Mouse (Mus musculus): ENCODE data around the gene Cd300c2. TPM values are rescaled to one million over a fixed set of nuclear protein-coding genes. Genes with fewer than 3 reads are reported as not detected.
"Not testable (repeated sequence)": the region's sequence is repeated elsewhere in the genome, so short reads cannot be mapped to it uniquely, and the experiment has no call there.

Cd300c2 gene
- 10 to 100 TPM in 1 of 4 experiments, 1 to 10 TPM in 3; 3.7 to 11.4 (median 7.5) TPM for total RNA-seq (2022)

- no peak for DNase-seq
These were observed at the start of gene Cd300c2 for GRCm38 (mm10) chr11:115001474-115002040. Cd300c2 (minus strand) TSS chr11:115001880.

GRCm38 (mm10) chr11:115049282-115049895, 47.7 kb upstream of the Cd300c2 start:
- DNase-seq: no peak

GRCm38 (mm10) chr11:115048259-115048658, 46.6 kb upstream of the Cd300c2 start, which contains the start of gene Cd300ld3:
Cd300ld3 (minus strand) TSS chr11:115048409.
- no peak for DNase-seq

- DNase-seq: not testable (repeated sequence)
These were observed 36.0 kb upstream of the Cd300c2 start, which contains the start of gene Cd300ld5 for GRCm38 (mm10) chr11:115037669-115038068. Cd300ld5 (minus strand) TSS chr11:115037769.

- DNase-seq: not testable (repeated sequence)
These were observed 25.2 kb upstream of the Cd300c2 start, which contains the start of gene Cd300ld4 for GRCm38 (mm10) chr11:115026912-115027311. Cd300ld4 (minus strand) TSS chr11:115027012.

GRCm38 (mm10) chr11:115016093-115016492, 14.4 kb upstream of the Cd300c2 start, which contains the start of gene Cd300ld2:
Cd300ld2 (minus strand) TSS chr11:115016193.
- DNase-seq: not testable (repeated sequence)

- no peak for DNase-seq
These were observed 2.4 kb upstream of the Cd300c2 start for GRCm38 (mm10) chr11:115004070-115004469.

GRCm38 (mm10) chr11:114989793-114990192, 11.9 kb downstream of the Cd300c2 start, which contains the start of gene Cd300ld:
Cd300ld (minus strand) TSS chr11:114989922.
- no peak for DNase-seq

GRCm38 (mm10) chr11:114981866-114982265, 19.8 kb downstream of the Cd300c2 start:
- DNase-seq: no peak

- DNase-seq: no peak
These were observed 29.0 kb downstream of the Cd300c2 start for GRCm38 (mm10) chr11:114972726-114973125.

GRCm38 (mm10) chr11:114968752-114969207, 32.9 kb downstream of the Cd300c2 start, which contains the start of gene Cd300c:
Cd300c (minus strand) TSS chr11:114969157.
- DNase-seq: no peak

GRCm38 (mm10) chr11:114965182-114965828, 36.4 kb downstream of the Cd300c2 start:
- peak; percentile 17 for DNase-seq

- no peak for DNase-seq
These were observed 41.3 kb downstream of the Cd300c2 start for GRCm38 (mm10) chr11:114960369-114960768.

Other genes starting within 250 kb of the Cd300c2 start
- 1 to 10 TPM in 1 of 4 experiments, under 1 TPM in 3; 0.38 to 1.3 (median 0.76) TPM for gene Kif19a, start 236.5 kb downstream of the Cd300c2 start, total RNA-seq (2022)
- gene Btbd17, start 205.9 kb downstream of the Cd300c2 start, total RNA-seq (2022): not detected
- gene Gpr142, start 203.0 kb downstream of the Cd300c2 start, total RNA-seq (2022): not detected
- gene Gprc5c, start 150.7 kb downstream of the Cd300c2 start, total RNA-seq (2022): 1 to 10 TPM; 4.3 to 7.7 (median 4.6) TPM
- 1 to 10 TPM; 1.1 to 3.9 (median 3.3) TPM for gene Cd300a, start 111.8 kb downstream of the Cd300c2 start, total RNA-seq (2022)
- 1 to 10 TPM; 1.3 to 3.1 (median 1.7) TPM for gene Cd300lb, start 67.5 kb downstream of the Cd300c2 start, total RNA-seq (2022)
- gene Cd300c, start 32.7 kb downstream of the Cd300c2 start, total RNA-seq (2022): not detected
- gene Cd300ld, start 12.0 kb downstream of the Cd300c2 start, total RNA-seq (2022): 1 to 10 TPM; 1.6 to 3.1 (median 2.1) TPM
- gene Cd300ld2, start 14.3 kb upstream of the Cd300c2 start, total RNA-seq (2022): 1 to 10 TPM in 1 of 4 experiments, not detected in 3; 1.6 TPM
- gene Cd300ld4, start 25.1 kb upstream of the Cd300c2 start, total RNA-seq (2022): not detected
- gene Cd300ld5, start 35.9 kb upstream of the Cd300c2 start, total RNA-seq (2022): 10 to 100 TPM in 1 of 4 experiments, 1 to 10 TPM in 3; 3.2 to 11.2 (median 4.5) TPM
- gene Cd300ld3, start 46.5 kb upstream of the Cd300c2 start, total RNA-seq (2022): 10 to 100 TPM in 3 of 4 experiments, 1 to 10 TPM in 1; 9.5 to 18.1 (median 12.1) TPM
- under 1 TPM; 0.62 to 0.91 (median 0.64) TPM for gene Cd300e, start 60.3 kb upstream of the Cd300c2 start, total RNA-seq (2022)
- gene Rab37, start 89.6 kb upstream of the Cd300c2 start, total RNA-seq (2022): 1 to 10 TPM in 3 of 4 experiments, under 1 TPM in 1; 0.58 to 1.8 (median 1.4) TPM
- 1 to 10 TPM in 3 of 4 experiments, under 1 TPM in 1; 0.95 to 1.9 (median 1.4) TPM for gene Cd300lf, start 132.1 kb upstream of the Cd300c2 start, total RNA-seq (2022)
- gene Slc9a3r1, start 161.5 kb upstream of the Cd300c2 start, total RNA-seq (2022): 10 to 100 TPM; 21.0 to 25.6 (median 22.2) TPM
- gene Tmem104, start 185.6 kb upstream of the Cd300c2 start, total RNA-seq (2022): 10 to 100 TPM; 24.8 to 34.0 (median 27.3) TPM
- 10 to 100 TPM; 29.0 to 32.1 (median 30.3) TPM for gene Nat9, start 186.0 kb upstream of the Cd300c2 start, total RNA-seq (2022)

Measured in adrenal gland, adult 8-10 months (tissue).